Mouse (Mus musculus): ENCODE data around the gene Creg1. TPM values are rescaled to one million over a fixed set of nuclear protein-coding genes. Genes with fewer than 3 reads are reported as not detected.

Creg1 gene
- total and polyA plus RNA-seq, 3 experiments: 77.2 to 93.3 (median 85.7) TPM

DNA sequence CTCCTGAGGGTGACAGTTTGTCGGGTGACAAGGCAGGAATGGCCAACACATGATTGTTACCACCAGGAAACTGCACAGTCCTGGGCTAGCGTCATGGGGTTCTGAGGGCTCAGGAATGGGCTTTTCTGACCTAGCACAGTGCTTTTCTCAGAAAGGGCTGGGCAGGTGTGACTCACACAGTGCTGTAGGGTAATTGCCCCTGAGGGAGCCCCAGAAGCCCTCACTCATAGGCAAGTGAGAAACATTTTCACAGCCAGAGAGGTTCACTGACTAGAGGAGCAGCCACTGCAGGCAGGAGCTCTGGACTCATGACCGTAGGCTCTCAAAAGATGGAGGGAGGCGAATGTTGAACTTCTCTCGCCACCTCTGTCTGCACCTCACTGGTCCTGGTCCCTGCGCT is 26.4 kb downstream of the Creg1 start:
- Histone ChIP-seq H3K4me1 (ENCODE audit: control insufficient read depth, insufficient read depth, low read length) (no peaks in the 10 kb centered on the region), H3K4me3 (no peak overlapping the region), H3K27me3 (ENCODE audit: control insufficient read depth, insufficient read depth, low read length) (no peaks in the 10 kb centered on the region), H3K36me3 (ENCODE audit: control insufficient read depth, insufficient read depth, low read length) (no peaks in the 10 kb centered on the region), H3K9ac (ENCODE audit: low read depth, low read length) (no peak overlapping the region), H3K79me2 (replicated peaks; ENCODE audit: control insufficient read depth, insufficient read depth, low read length) (no peaks in the 10 kb centered on the region), H3K27ac (no peak overlapping the region)
- WGBS: 86% methylated on average over 6 of the region's 6 CpGs
- no peak for DNase-seq
- TF ChIP-seq CTCF (IDR thresholded peaks at IDR 0.05) (no peak), POLR2A (IDR thresholded peaks at IDR 0.05; ENCODE audit: insufficient read depth, low read depth, low read length) (no peak), EP300 (IDR thresholded peaks at IDR 0.05; ENCODE audit: insufficient read depth, low read depth, low read length) (no peak)
- intact Hi-C loops (cut with DNase I): no loop called here

DNA sequence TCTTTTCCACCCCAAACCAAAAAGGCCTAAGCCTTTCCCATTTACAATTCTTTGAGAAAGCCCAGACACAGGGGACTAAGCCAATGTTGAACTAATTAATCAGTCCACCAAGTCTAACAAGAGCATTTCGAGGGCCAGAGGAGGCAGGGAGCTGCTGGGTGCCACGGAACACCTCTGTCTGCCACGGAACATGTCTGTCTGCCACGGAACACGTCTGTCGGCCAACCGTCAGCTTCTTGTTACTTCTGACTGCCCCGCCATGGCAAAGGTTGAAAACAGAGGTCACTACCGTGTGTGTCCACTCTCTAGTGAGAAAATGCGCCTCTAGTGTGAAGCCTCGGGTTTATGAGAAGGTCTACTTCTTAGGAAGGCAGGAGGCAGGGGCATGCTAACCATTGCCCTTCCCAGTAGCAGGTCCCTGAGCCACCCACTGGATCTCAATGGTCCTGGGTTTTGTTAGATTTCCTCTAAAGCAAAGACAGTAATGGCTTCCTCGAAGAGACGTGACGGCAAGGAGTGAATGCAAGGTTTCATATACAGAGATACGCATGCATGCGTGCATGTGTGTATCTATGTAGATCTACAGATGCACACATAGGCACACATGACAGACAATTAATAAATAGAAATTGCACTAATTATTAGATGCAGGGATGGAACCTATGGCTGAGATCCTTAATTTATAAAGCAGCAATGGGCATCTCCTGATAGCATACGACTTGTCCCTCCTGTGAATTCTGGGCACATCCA is 27.1 kb downstream of the Creg1 start:
- no peaks in the 10 kb centered on the region for H3K27me3 ChIP-seq (ENCODE audit: control insufficient read depth, insufficient read depth, low read length)
- intact Hi-C loops (cut with DNase I): no loop called here
- 93% methylated on average over 17 of the region's 17 CpGs for WGBS
- H3K27ac ChIP-seq: no peak overlapping the region
- H3K9ac ChIP-seq (ENCODE audit: low read depth, low read length): no peak overlapping the region
- H3K79me2 ChIP-seq (replicated peaks; ENCODE audit: control insufficient read depth, insufficient read depth, low read length): no peaks in the 10 kb centered on the region
- H3K4me3 ChIP-seq: no peak overlapping the region
- no peak for DNase-seq
- no peaks in the 10 kb centered on the region for H3K36me3 ChIP-seq (ENCODE audit: control insufficient read depth, insufficient read depth, low read length)
- no peak for TF ChIP-seq CTCF (IDR thresholded peaks at IDR 0.05)
- TF ChIP-seq EP300 (IDR thresholded peaks at IDR 0.05; ENCODE audit: insufficient read depth, low read depth, low read length): no peak
- no peak for TF ChIP-seq POLR2A (IDR thresholded peaks at IDR 0.05; ENCODE audit: insufficient read depth, low read depth, low read length)
- H3K4me1 ChIP-seq (ENCODE audit: control insufficient read depth, insufficient read depth, low read length): no peaks in the 10 kb centered on the region

DNA sequence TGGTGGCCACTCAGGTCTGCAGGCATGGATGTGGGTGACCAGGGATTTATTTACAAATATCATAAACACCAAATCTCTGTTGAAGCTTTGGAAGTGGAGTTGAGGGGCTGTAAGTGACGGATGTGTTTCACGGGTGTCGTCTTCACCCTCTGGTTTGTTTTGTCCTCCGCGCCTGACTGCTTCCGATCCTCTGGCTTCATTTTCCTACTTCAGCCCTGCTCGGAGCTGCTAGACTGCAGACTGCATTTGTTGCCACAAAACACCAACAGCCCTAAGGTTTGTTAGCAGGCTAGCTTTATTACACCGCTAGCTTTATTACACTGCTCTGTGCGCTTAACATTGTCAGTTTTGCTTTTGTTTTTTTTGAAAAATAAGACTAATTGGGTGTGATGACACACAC is 27.9 kb downstream of the Creg1 start:
- Histone ChIP-seq H3K4me1 (ENCODE audit: control insufficient read depth, insufficient read depth, low read length) (no peaks in the 10 kb centered on the region), H3K36me3 (ENCODE audit: control insufficient read depth, insufficient read depth, low read length) (no peaks in the 10 kb centered on the region), H3K27me3 (ENCODE audit: control insufficient read depth, insufficient read depth, low read length) (no peaks in the 10 kb centered on the region), H3K4me3 (no peak overlapping the region), H3K79me2 (replicated peaks; ENCODE audit: control insufficient read depth, insufficient read depth, low read length) (no peaks in the 10 kb centered on the region), H3K27ac (no peak overlapping the region), H3K9ac (ENCODE audit: low read depth, low read length) (no peak overlapping the region)
- no peak for DNase-seq
- WGBS: 92% methylated on average over 9 of the region's 9 CpGs
- TF ChIP-seq CTCF (IDR thresholded peaks at IDR 0.05) (no peak), POLR2A (IDR thresholded peaks at IDR 0.05; ENCODE audit: insufficient read depth, low read depth, low read length) (no peak), EP300 (IDR thresholded peaks at IDR 0.05; ENCODE audit: insufficient read depth, low read depth, low read length) (no peak)
- intact Hi-C loops (cut with DNase I): no loop called here

DNA sequence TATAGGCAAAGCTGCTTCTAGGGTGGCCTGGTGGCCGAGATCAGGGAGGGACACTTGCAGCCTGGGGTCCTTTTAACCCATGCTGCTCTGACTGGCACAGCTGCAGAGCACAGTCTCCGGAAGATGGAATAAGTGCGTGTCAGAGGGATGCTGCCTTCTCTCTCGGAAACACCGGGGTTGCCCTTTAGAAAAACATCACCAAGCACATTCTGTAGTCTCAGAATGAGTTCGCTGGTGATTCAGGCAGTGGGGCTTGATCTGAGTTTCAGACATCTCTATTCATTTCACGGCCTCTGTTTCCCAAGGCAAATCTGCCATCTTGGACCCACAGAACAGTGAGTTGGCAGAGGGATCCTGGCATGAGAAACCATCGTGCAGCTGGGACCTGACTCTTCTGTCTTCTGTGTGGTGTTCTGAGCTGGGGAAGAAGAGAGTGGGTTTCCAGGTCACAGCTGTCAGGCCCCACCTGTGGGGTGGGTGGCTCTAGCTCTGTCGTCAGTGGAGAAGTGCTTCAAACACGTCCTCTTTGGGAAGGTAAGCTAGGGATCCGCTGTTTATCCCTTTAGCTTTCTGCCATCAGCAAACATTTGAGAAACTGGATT is 38.3 kb downstream of the Creg1 start:
- Histone ChIP-seq H3K9ac (ENCODE audit: low read depth, low read length) (no peak overlapping the region), H3K36me3 (ENCODE audit: control insufficient read depth, insufficient read depth, low read length) (no peaks in the 10 kb centered on the region), H3K27me3 (ENCODE audit: control insufficient read depth, insufficient read depth, low read length) (no peaks in the 10 kb centered on the region), H3K4me1 (ENCODE audit: control insufficient read depth, insufficient read depth, low read length) (no peaks in the 10 kb centered on the region), H3K27ac (no peak overlapping the region), H3K4me3 (no peak overlapping the region), H3K79me2 (replicated peaks; ENCODE audit: control insufficient read depth, insufficient read depth, low read length) (no peaks in the 10 kb centered on the region)
- TF ChIP-seq EP300 (IDR thresholded peaks at IDR 0.05; ENCODE audit: insufficient read depth, low read depth, low read length) (no peak), CTCF (IDR thresholded peaks at IDR 0.05) (no peak), POLR2A (IDR thresholded peaks at IDR 0.05; ENCODE audit: insufficient read depth, low read depth, low read length) (no peak)
- intact Hi-C loops (cut with DNase I): no loop called here
- DNase-seq: no peak
- 86% methylated on average over 11 of the region's 11 CpGs for WGBS

DNA sequence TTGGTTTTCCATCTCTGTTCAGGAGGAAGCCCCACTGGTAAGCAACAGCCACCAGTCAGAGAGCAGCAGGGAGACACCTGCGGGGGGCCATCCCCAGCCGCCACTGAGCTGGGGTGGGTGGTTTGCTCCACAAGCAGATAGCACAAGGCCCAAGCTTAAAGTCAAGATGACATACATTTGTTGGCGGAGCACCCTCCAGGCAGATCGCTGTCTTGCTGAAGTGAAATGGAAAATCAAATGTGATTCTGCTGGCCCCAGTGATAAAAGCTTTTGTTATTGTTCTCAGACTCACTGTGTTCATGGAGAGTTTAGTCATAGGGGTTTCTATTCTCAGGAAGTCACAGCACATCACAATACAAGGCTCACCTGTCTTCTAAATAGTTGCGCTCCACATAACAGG is 39.6 kb downstream of the Creg1 start:
- intact Hi-C loops (cut with DNase I): no loop called here
- Histone ChIP-seq H3K27ac (no peak overlapping the region), H3K36me3 (ENCODE audit: control insufficient read depth, insufficient read depth, low read length) (no peaks in the 10 kb centered on the region), H3K4me3 (no peak overlapping the region), H3K27me3 (ENCODE audit: control insufficient read depth, insufficient read depth, low read length) (no peaks in the 10 kb centered on the region), H3K79me2 (replicated peaks; ENCODE audit: control insufficient read depth, insufficient read depth, low read length) (no peaks in the 10 kb centered on the region), H3K9ac (ENCODE audit: low read depth, low read length) (no peak overlapping the region), H3K4me1 (ENCODE audit: control insufficient read depth, insufficient read depth, low read length) (no peaks in the 10 kb centered on the region)
- WGBS: 86% methylated on average over 5 of the region's 5 CpGs
- DNase-seq: no peak
- TF ChIP-seq CTCF (IDR thresholded peaks at IDR 0.05) (no peak), EP300 (IDR thresholded peaks at IDR 0.05; ENCODE audit: insufficient read depth, low read depth, low read length) (no peak), POLR2A (IDR thresholded peaks at IDR 0.05; ENCODE audit: insufficient read depth, low read depth, low read length) (no peak)

DNA sequence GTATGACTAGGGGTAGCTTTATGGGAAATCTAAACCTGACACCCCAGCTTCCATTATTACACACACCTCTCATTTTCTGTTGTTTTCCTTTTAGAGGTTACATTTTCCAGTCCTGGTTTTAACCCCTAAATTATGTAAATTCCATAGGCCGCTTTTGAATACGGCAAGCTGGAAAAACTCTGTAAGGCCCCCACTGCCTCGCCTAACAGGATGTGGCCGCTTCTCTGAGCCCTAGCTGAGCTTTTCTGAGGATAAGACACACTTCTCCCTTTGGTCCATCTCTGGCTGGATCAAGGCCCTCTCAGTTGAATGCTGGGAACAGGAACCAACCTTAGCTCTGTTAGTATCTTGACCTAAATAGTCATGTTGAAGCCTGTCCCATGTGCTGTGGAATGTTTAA is 40.6 kb downstream of the Creg1 start:
- no peak for DNase-seq
- intact Hi-C loops (cut with DNase I): no loop called here
- 88% methylated on average over 4 of the region's 4 CpGs for WGBS
- TF ChIP-seq POLR2A (IDR thresholded peaks at IDR 0.05; ENCODE audit: insufficient read depth, low read depth, low read length) (no peak), CTCF (IDR thresholded peaks at IDR 0.05) (no peak), EP300 (IDR thresholded peaks at IDR 0.05; ENCODE audit: insufficient read depth, low read depth, low read length) (no peak)
- H3K9ac ChIP-seq (ENCODE audit: low read depth, low read length): no peak overlapping the region
- H3K4me3 ChIP-seq: no peak overlapping the region
- H3K36me3 ChIP-seq (ENCODE audit: control insufficient read depth, insufficient read depth, low read length): no peaks in the 10 kb centered on the region
- H3K4me1 ChIP-seq (ENCODE audit: control insufficient read depth, insufficient read depth, low read length): no peaks in the 10 kb centered on the region
- no peaks in the 10 kb centered on the region for H3K27me3 ChIP-seq (ENCODE audit: control insufficient read depth, insufficient read depth, low read length)
- H3K27ac ChIP-seq: no peak overlapping the region
- H3K79me2 ChIP-seq (replicated peaks; ENCODE audit: control insufficient read depth, insufficient read depth, low read length): no peaks in the 10 kb centered on the region

All from heart, adult 2 months (tissue).